Mouse (Mus musculus) adrenal gland, adult (tissue): ENCODE measurements around the gene Col11a2.
"Not testable (repeated sequence)": the region's sequence is repeated elsewhere in the genome, so short reads cannot be mapped to it uniquely, and the experiment has no call there.

Source experiments
- DNase-seq, 2 experiments: peaks; one replicate each; pipeline ENCODE4 v3.0.0; 2022 to 2023; ENCODE audit warnings: low spot score in 1 of 2; ENCODE audit not compliant: inconsistent age in 2 of 2

Col11a2 gene

DNA sequence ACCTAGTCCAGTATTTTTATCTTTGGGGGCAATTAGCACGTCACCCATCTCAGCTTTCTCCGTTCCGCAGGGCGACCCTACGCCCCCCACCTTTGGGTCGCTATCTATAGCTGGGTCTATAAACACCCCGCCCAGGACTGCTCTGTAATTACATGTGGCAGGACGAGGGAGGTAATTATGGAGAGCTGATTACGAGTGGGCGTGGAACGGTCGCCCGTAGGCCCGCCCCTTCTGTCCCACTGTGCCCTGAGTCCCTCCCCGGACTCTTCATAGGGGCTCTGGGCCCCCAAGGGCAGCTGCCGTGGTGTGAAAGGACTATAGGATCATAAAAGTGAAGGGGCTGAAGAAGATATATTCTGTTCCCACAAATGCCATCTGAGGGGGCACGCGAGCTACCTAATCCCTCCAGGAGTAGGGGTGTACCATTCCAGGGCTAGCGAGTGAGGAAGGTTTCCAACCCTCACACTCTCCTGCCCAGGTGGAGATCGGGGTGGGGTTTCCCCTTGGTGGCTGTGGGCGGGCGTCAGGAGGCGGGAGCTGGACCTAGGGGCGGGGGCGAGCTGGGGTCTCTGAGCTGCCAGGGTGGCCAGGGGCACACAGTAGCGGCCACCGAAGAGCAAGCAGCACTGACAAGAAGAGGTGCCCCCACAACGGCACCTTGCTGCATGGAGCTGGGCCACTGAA lies at the start of gene Col11a2:
Gene Col11a2 (plus strand): TSS at position 560 of the 684 bp plus-strand sequence.
- DNase-seq: peak; percentile 15 to 49

DNA sequence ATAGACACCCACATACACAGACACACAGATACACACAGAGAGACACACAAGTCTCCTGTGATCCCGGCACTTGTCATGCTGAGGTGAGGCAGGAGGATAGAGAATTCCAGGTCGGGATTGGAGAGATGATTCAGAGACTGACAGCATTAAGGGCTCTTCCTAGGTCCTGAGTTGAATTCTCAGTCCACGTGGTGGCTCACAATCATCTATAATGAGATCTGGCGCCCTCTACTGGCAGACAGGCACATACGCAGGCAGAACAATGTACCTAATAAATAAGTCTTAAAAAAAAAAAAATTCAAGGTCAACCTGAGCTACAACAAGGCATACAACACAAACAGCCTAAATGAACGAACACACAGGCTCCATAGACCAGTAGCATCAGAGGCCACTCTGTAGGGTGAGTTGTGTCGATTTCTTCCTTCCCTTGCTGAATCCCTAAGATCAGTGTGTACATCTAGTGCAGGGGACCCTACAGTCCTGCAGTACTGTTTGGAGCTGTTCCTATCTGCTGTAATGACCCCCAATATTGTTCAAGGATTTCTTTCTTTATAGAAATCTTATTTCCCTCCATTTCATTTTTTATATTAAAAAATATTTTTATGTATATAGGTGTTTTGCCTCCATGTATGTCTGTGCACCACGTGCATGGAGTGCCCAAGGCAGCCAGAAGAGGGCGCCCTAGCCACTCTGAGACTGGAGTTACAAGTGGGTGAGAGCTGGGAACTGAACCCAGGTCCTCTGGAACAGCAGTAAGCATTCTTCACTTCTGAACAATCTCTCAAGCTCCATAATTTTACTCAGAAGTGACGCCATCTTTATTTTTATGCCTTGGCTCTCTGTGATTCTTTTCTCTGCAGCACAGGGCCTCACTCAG lies 47.2 kb upstream of the Col11a2 start:
- DNase-seq: peak; percentile 48 to 83

- DNase-seq: no peak
Measured at GRCm38 (mm10) chr17:33994959-33995358, 44.3 kb upstream of the Col11a2 start.

- DNase-seq: no peak
Measured at GRCm38 (mm10) chr17:33995651-33996050, 43.6 kb upstream of the Col11a2 start.

GRCm38 (mm10) chr17:33997025-33997424 lies 42.2 kb upstream of the Col11a2 start:
- not testable (repeated sequence) for DNase-seq

DNA sequence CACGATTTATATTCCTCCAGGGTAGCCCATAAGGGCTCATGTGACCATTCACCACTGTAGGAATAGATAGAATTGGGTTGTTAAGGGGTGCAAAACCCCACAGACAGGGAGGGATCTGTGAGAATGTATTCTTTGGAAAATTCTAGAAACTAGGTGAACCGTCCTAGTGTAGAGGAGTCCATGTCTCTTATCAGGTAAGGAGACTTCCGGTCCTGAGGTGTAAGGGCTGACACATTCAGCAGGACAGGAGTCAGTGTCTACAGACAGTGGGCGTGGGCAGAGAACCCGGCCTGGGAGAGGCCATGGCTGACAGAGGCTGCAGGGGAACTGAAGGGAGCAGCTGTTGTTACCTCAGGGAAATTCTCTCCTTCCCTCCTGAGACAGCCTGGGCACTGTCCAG lies 40.5 kb upstream of the Col11a2 start:
- DNase-seq: not testable (repeated sequence)

DNA sequence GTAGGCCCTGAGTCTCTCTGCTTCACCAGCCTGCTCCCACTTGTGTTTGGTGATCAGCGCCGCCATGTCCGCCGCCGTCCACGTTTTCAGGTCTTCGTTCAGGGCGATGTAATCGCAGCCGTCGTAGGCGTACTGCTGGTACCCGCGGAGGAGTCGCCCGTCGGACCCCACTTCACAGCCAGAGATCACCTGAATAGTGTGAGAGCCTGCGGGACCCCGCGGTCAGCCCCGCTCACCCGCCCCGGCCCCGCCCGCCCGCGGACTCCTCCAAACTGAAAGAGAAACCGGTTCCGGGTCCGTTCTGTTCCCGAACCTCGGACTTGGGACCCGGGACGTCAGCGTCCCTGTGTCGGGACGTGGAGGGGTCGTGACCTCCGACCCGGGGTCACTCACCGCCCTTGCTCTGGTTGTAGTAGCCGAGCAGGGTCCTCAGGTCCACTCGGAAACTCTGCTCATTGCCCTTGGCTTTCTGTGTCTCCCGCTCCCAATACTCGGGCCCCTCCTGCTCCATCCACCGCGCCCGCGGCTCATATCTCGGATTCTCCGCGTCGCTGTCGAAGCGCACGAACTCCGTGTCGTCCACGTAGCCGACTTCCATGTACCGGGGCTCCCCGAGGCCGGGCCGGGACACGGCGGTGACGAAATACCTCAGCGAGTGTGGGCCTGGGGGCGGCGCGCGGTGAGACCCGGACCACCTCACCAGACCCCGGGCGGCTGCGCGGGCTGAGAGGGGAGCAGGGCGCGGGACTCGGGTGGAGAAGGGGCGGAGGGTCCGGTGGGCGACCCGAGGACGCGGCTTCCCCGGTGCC lies 39.7 kb upstream of the Col11a2 start:
- DNase-seq: peak; percentile 45 to 75

GRCm38 (mm10) chr17:34000150-34000537 lies 39.1 kb upstream of the Col11a2 start, which contains the start of gene H2-K1:
Gene H2-K1 (minus strand): TSS chr17:34000347.
- DNase-seq: peak; percentile 95 to 98

- not testable (repeated sequence) for DNase-seq
Measured at GRCm38 (mm10) chr17:34000796-34001195, 38.4 kb upstream of the Col11a2 start.

DNA sequence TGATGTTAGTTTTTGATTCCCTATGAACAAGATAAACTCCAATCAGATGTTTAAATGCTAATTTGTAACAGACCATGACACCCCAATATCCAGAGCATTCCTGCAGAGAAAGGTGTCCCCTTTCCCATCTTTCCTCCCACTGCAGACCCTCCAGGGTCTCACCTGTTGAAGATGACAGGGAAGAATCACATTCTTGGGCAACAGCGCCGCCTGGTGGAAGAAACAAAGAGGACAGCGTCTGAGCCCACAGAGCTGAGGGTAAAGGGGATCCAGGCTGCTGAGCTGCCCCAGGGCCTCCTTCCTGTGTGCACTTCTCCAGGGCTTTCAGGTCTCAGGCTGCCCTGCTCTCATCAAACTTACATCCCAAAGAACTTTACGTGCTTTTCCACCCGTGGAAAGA lies 35.8 kb upstream of the Col11a2 start:
- DNase-seq: peak; percentile 27 to 76

- no peak for DNase-seq
Measured at GRCm38 (mm10) chr17:34006570-34006969, 32.7 kb upstream of the Col11a2 start.

DNA sequence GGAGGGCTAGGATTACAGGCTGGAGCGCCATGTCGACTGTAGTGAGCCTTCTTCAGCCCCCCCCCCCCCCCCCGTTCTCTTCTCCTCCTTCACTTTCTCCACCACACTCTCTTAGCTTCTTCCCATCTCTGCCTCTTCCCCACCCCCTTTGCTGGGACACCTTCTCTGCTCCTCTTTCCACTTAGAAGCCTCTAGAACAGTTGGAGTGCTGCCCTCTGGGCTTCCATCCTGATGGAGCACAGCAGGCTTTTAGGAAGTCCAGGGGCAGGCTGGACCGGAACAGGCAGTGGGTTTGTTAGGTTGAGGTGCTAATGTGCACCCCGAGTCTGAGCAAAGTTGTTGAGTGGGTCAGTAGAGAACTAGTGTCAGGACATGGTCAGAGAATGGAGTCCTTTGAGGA lies 29.1 kb upstream of the Col11a2 start:
- DNase-seq: no peak

DNA sequence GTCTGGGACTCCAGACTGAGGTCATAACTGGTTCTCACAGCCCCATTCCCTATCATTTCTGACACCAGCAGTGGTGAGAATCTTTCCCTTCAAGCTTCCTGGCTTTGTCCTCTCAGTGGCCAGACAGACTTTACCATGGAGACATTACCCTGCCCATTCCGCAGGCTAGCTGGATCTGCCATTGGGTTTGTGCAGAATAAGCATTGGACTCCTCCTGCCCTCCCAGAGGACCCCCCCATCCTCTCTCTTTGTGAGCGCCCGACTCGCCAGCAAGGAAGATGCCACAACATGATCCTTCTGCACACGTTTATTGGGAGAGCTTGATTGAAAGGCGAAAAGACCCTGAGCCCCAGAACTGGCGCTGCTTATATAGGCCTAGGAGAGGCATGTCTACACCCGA lies 25.8 kb upstream of the Col11a2 start:
- DNase-seq: no peak

GRCm38 (mm10) chr17:34021539-34022413 lies 17.5 kb upstream of the Col11a2 start:
- peak; percentile 27 to 31 for DNase-seq

- peak in 1 of 2 experiments; percentile 27 for DNase-seq
Measured at GRCm38 (mm10) chr17:34022414-34022783, 16.8 kb upstream of the Col11a2 start.

DNA sequence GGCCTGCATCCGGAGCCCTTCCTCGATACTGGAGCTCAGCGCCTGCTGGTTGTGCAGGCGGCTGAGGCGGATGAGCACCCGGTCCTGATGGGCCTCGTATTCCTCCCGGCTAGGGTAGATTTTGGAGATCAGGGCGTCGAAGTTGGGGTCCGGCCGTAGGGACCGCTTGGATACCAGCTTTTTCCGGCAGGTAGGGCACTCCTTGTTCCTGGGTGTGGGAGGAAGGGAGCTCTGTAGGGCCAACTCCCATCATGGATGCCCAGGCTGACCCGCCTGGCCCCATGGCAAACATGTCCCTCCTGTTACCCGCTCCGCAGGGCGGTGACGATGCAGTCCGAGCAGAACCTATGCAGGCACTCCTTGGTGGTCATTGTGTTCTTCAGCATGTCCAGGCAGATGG lies 16.2 kb upstream of the Col11a2 start:
- peak; percentile 28 to 40 for DNase-seq

DNA sequence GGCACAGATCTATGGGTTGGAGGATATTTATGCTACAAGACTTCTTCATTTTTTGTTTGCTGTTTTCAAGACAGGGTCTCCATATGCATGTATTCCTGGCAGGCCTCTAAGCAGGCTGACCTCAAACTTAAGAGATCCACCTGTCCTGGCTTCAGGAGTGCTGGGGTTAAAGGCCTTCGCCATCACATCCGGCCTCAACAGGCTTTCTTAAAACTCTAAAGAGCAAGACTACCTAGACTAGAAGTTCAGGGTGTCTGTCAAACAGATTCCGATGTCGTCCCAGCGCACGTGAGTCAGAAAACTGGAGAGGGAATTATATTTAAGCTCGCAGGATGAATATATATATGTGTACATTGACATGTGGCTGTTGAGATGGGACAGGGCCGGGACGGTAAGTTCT lies 15.6 kb upstream of the Col11a2 start:
- DNase-seq: peak in 1 of 2 experiments; percentile 48

DNA sequence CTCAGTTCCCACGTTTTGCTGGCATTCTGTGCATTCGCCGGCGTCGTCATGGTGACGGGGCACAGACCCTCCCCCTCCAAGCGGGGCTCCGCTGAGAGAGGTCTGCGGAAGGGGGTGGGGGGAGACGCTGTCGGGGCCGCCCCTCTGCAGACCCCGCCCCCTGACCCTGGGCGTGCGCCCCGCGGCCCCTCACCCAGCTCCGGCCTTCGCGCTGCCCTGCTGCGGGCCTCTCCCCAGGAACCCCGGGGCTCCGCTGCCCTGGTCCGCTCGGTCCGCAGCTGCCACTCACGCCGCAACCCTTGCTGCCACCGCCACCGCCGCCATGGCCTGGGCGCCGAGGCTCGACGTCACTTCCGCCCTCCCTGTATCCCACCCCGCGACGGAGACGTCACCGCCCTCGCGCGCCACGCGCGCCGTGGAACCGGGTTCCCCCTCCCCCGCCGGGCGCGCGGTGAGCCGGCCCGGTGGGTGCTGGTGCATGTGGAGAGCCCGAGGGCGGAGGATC lies 14.9 kb upstream of the Col11a2 start, which contains the start of gene Ring1:
Gene Ring1 (minus strand): TSS at position 364 of the 505 bp plus-strand sequence.
- DNase-seq: peak; percentile 91 to 97

DNA sequence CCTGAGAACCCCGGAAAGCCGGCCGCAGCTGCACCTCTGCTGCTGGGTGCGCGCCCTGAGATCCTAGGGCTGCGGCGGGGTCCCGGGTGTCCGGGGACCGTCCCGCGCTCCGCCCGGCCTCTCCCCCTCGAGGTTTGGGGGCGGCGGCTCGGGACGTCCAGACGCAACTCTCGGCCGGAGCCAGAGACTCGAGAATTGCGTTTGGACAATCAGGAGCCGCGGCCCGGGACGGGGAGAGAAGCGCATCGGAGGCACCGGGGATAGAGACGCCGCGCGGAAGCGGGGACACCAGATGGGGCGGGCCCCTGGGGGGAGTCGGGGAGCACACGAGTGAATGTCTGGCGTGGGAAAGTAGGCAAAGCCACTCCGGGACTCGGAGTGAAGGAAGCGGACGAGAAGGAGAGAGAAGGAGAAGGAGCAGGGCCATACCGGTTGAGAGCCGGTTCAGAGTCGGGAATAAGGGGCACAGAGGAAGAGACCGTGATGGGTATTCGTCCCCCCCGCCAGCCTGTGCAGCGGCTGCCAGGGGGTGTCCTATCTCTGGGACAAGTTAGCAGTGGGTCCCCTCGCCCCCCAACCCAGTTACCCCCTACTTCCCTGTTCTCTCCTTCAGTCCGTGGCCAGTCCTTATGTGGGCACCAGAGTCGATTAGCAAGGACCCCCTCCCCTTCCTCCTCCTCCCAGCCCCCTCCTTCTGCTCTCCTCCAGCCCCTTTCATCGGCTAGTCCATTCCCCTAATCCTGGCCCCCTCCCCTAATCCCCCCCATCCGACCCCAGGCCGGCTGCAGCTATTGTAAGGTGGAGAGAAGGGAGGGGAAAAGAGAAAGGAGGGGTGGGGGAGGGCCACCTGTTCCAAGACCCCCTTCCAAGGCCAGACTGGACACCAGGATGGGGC lies 14.1 kb upstream of the Col11a2 start:
- DNase-seq: no peak
